Mouse (Mus musculus) liver, adult 2 months (tissue): ENCODE measurements at regions not wholly inside any gene's neighbourhood (a gene's known extent, or its start where the extent isn't known, plus 50 kb on each side); places are given as distances from the start of the nearest gene placed in this dataset.

ENCODE experiments used
- DNase-seq: peaks from one replicate; pipeline ENCODE4 v3.0.0-alpha.2; 2011; ENCODE audit warnings: low read depth, low spot score; ENCODE audit errors: extremely low read depth
- H3K27ac ChIP-seq: fragments of 200-500 bp; replicated peaks from 2 replicates; pipeline ENCODE4 v1.5.1; 2012; ENCODE audit warnings: low read depth, mild to moderate bottlenecking, control low read depth, inconsistent platforms, low read length; ENCODE audit not compliant: insufficient read depth
- H3K27me3 ChIP-seq: fragments of 200-500 bp; 2 replicates; pipeline ENCODE4 v1.6.1; 2012; ENCODE audit warnings: mild to moderate bottlenecking, moderate library complexity, low read length, inconsistent platforms; ENCODE audit not compliant: control insufficient read depth, insufficient read depth
- H3K36me3 ChIP-seq: fragments of 200-500 bp; 2 replicates; pipeline ENCODE4 v1.6.1; 2012; ENCODE audit warnings: low read length, inconsistent platforms; ENCODE audit not compliant: control insufficient read depth, insufficient read depth
- H3K4me1 ChIP-seq: fragments of 200-500 bp; 2 replicates; pipeline ENCODE4 v1.6.1; 2011; ENCODE audit warnings: low read length; ENCODE audit not compliant: control insufficient read depth, insufficient read depth
- H3K4me3 ChIP-seq: fragments of 200-500 bp; 2 replicates; pipeline ENCODE4 v1.5.1; 2011; ENCODE audit warnings: low read depth, mild to moderate bottlenecking, control low read depth, low read length, moderate library complexity; ENCODE audit not compliant: insufficient read depth
- H3K79me2 ChIP-seq: fragments of 200-500 bp; 2 replicates; pipeline ENCODE4 v1.6.1; 2012; ENCODE audit warnings: inconsistent platforms, mild to moderate bottlenecking, low read length, moderate library complexity; ENCODE audit not compliant: control insufficient read depth, insufficient read depth
- H3K9ac ChIP-seq: fragments of 200-500 bp; 2 replicates; pipeline ENCODE4 v1.6.1; 2012; ENCODE audit warnings: low read depth, mild to moderate bottlenecking, control low read depth, inconsistent platforms, low read length
- CTCF ChIP-seq: fragments of 200-500 bp; IDR thresholded peaks from 2 replicates; pipeline ENCODE4 v1.5.1; 2011; ENCODE audit warnings: low read depth, low read length, control low read depth
- POLR2A ChIP-seq: fragments of 200-500 bp; IDR thresholded peaks from 2 replicates; pipeline ENCODE4 v1.6.1; 2011; ENCODE audit warnings: low read length, control low read depth; ENCODE audit not compliant: insufficient read depth; ENCODE audit errors: extremely low read depth
- WGBS: fragments of 180-500 bp; shearing (Covaris S2); methylation state at CpG from one replicate; pipeline ENCODE4 v1.1.7; 2018; 5-methylcytosine and 5-hydroxymethylcytosine counted together

- no peak for TF ChIP-seq POLR2A
- DNase-seq = no peak
- Histone ChIP-seq H3K4me3 (no peak overlapping the region), H3K27ac (no peak overlapping the region), H3K9ac (no peak overlapping the region), H3K27me3 (no peaks in the 10 kb centered on the region), H3K79me2 (no peaks in the 10 kb centered on the region), H3K36me3 (no peaks in the 10 kb centered on the region), H3K4me1 (peaks cover 3% of the 10 kb centered on the region; the same call in 1 of the 2 replicates)
- 89% methylated on average over 8 of the region's 8 CpGs for WGBS
These were observed 121.4 kb downstream of the Dact1 start for GRCm38 (mm10) chr12:71431116-71431515.

GRCm38 (mm10) chr12:71433549-71434200, 124.0 kb downstream of the Dact1 start:
- Histone ChIP-seq H3K36me3 (no peaks in the 10 kb centered on the region), H3K27me3 (no peaks in the 10 kb centered on the region), H3K4me3 (no peak overlapping the region), H3K9ac (no peak overlapping the region), H3K27ac (no peak overlapping the region), H3K4me1 (peaks cover 6% of the 10 kb centered on the region; the same call in 1 of the 2 replicates), H3K79me2 (no peaks in the 10 kb centered on the region)
- DNase-seq = no peak
- WGBS = 87% methylated on average over 9 of the region's 9 CpGs
- TF ChIP-seq CTCF (no peak), POLR2A (no peak)

GRCm38 (mm10) chr12:71438254-71438653, 128.6 kb downstream of the Dact1 start:
- Histone ChIP-seq H3K4me1 (peaks cover 9% of the 10 kb centered on the region; the same call in 1 of the 2 replicates), H3K79me2 (no peaks in the 10 kb centered on the region), H3K36me3 (no peaks in the 10 kb centered on the region), H3K27ac (peak overlapping the region; percentile 31; the same call in 1 of the 2 replicates), H3K4me3 (no peak overlapping the region), H3K9ac (no peak overlapping the region), H3K27me3 (no peaks in the 10 kb centered on the region)
- TF ChIP-seq CTCF = peak; percentile 50
- no peak for TF ChIP-seq POLR2A
- DNase-seq = peak; percentile 84
- 34% methylated on average over 6 of the region's 6 CpGs for WGBS

- H3K36me3 ChIP-seq = no peaks in the 10 kb centered on the region
- 85% methylated on average over 3 of the region's 3 CpGs for WGBS
- TF ChIP-seq POLR2A = no peak
- TF ChIP-seq CTCF = no peak
- no peak overlapping the region for H3K9ac ChIP-seq
- H3K27ac ChIP-seq = no peak overlapping the region
- H3K4me3 ChIP-seq = no peak overlapping the region
- DNase-seq = no peak
- no peaks in the 10 kb centered on the region for H3K79me2 ChIP-seq
- H3K4me1 ChIP-seq = peaks cover 9% of the 10 kb centered on the region; the same call in 1 of the 2 replicates
- no peaks in the 10 kb centered on the region for H3K27me3 ChIP-seq
These were observed 131.2 kb downstream of the Dact1 start for GRCm38 (mm10) chr12:71440863-71441262.

GRCm38 (mm10) chr12:71441272-71441671, 131.6 kb downstream of the Dact1 start:
- no peaks in the 10 kb centered on the region for H3K27me3 ChIP-seq
- no peak overlapping the region for H3K4me3 ChIP-seq
- WGBS = 89% methylated on average over 5 of the region's 5 CpGs
- DNase-seq = no peak
- H3K9ac ChIP-seq = no peak overlapping the region
- TF ChIP-seq CTCF (no peak), POLR2A (no peak)
- no peak overlapping the region for H3K27ac ChIP-seq
- H3K4me1 ChIP-seq = peaks cover 11% of the 10 kb centered on the region; the same call in 1 of the 2 replicates
- no peaks in the 10 kb centered on the region for H3K79me2 ChIP-seq
- H3K36me3 ChIP-seq = no peaks in the 10 kb centered on the region

- TF ChIP-seq CTCF = no peak
- no peak for TF ChIP-seq POLR2A
- H3K79me2 ChIP-seq = no peaks in the 10 kb centered on the region
- H3K36me3 ChIP-seq = no peaks in the 10 kb centered on the region
- peak; percentile 81 for DNase-seq
- H3K27ac ChIP-seq = peak overlapping the region; percentile 95
- H3K9ac ChIP-seq = peak overlapping the region; percentile 28
- no peaks in the 10 kb centered on the region for H3K27me3 ChIP-seq
- H3K4me3 ChIP-seq = no peak overlapping the region
- 18% methylated on average over 8 of the region's 8 CpGs for whole genome bisulfite sequencing
- peaks cover 10% of the 10 kb centered on the region for H3K4me1 ChIP-seq
These were observed 136.7 kb downstream of the Dact1 start for GRCm38 (mm10) chr12:71446177-71446891.
